Mouse (Mus musculus): ENCODE measurements around the gene Os9.
"Not testable (repeated sequence)": the region's sequence is repeated elsewhere in the genome, so short reads cannot be mapped to it uniquely, and the experiment has no call there.

The Os9 gene

DNA sequence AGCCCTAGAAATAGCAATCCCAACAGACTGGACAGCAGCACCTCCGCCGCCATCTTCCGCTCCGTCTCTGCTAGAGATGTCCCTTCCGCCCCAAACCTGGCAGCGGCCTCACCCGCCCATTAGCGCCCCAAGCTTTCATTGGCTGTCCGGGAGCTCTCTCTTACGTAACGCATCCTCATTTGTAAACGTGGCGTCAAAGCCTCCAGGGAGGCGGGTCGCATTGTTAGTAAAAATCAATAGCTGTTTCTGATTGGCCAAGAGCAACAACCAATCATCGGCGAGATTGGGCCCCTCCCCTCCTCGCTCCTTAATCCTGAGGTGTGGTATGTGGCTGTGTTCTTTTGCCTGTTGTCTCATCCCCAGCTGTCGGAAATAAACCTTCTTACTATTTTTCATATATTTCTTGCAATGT is at the start of gene Os9:
Os9 (minus strand) TSS at position 66 of the 412 bp plus-strand sequence.
- DNase-seq, result peak; percentile 95 to 96

DNA sequence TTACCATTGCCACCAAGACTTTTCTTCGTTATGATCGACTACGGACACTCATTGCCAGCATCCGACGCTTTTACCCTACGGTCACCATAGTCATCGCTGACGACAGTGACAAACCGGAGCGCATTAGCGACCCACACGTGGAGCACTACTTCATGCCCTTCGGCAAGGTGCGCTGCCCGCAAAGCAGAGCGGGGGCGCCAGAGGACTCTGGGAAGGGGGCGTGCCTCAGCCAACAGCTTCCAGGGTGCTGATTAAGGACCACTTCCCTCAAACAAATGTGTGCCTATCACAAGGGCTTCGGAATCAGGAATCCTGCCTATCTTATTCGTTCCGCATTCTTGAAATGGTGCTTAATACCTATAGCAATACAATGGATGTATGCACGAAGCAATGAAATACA is 49.1 kb upstream of the Os9 start:
- peak in 1 of 2 experiments; percentile 33 for DNase-seq

DNA sequence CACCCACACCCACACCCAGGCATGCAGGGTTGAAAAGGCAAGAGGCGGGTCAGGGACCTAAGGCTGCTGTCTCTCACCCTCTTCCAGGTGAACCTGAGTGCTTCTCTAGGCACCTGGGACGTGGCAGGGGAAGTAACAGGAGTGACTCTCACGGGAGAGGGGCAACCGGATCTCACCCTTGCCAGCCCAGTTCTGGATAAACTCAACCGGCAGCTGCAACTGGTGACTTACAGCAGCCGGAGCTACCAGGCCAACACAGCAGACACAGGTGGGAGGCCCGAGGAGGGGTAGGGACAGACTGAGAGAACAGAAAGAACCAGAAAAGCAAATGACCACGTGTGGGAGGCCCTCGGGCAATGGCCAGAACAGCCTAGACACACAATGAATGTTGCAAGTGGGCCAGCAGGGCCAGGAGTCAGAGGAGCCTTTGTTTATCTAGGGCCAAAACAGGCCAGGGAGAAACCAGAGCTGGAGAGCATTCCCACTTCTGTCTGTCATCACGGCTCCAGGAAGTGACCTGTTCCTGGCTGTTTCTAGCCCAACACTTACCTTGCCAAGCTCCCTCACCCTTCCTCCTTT is 46.8 kb upstream of the Os9 start:
- DNase-seq, result peak in 1 of 2 experiments; percentile 21

DNA sequence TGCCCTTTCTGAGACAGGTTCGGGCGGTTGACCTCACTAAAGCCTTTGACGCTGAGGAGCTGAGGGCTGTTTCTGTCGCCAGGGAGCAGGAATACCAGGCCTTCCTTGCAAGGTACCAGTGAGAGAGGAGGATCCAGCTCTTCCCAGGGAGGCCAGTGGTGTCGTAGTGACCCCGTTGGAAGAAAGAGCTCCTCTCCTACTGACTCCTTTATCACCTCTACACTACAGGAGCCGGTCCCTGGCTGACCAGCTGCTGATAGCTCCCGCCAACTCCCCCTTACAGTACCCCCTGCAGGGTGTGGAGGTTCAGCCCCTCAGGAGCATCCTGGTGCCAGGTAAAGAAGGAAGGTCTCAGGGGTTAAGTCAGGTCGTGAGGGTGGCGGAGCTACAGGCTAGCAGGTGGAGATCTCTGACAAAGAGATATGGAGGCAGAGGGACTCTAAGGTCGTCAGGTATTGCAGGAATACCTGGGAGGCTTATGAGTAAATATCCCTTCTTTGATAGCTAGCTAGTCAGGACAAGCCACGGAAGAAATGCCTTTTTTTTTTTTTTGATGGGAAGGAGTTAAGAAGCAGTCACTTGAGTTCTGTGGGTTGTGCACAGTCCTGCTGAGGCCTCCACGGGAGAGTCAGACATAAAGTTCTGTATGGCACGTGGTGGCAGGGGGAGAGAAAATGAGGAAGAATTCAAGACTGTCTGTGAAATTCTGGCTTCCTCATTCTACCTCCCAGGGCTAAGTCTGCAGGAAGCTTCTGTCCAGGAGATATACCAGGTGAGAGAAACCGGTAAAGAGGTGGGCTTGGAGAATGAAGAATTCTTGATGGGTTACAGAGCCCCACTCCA is 46.1 kb upstream of the Os9 start:
- DNase-seq, result peak in 1 of 2 experiments; percentile 21

DNA sequence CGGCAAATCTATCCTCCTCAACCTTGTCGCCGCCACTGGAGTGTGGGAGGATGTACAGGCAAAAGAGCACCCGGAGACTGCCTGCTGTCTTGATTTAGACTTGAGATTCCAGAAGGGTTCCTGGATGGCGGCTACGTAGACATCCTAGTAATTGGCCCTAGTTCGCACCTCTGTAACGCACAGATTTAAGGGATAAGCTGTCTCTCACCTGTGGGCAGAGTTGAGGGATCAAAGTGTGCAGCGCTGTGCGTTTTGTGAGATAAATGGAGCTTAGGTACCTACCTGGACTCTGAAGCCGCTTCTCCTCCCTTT is 45.4 kb upstream of the Os9 start:
- DNase-seq, result no peak

DNA sequence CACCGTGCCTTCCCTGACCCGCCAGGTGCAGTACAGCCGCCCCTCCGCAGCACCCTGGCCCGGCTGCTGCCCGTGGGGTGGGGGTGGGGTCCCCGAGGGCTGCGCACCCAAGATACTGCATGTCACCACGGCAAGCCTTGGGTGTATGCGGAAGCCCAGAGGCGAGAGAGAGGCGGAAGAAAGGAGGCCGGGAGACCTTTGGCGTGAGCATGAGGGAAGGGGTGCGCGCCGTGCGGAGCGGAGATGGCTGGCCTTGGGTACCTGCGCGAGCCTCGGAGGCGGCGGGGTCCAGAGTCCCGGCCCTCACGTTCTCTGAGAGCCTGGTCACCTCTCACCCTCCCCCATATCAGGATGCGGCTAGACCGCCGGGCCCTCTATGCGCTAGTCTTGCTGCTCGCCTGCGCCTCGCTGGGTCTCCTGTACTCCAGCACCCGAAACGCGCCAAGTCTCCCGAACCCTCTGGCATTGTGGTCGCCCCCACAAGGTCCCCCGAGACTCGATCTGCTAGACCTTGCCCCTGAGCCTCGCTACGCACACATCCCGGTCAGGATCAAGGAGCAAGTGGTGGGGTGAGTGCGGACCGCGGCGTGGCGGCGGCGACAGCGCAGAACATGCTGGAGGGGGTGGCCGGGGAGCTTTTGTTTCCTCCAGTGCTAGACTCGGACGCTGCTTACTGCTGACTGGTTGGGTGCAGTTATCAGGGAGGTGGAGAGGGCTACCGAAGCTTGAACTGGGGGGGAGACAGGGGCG is 44.9 kb upstream of the Os9 start:
- DNase-seq, result peak; percentile 75 to 81

DNA sequence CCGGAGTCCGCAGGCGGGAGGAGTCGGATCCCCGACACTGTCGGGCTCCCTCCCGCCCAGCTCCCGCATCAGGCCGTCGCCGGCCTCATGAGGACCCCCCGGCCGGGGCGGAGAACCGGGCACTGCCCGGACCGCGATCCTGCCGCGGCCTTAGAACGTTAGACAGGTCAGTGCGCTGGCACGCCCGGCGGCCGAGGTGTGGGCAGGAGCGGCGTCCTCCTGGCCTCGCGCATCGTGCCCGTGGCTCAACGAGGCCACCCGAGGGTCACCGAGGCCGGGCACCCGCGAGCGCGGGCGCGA is 44.4 kb upstream of the Os9 start:
- DNase-seq, result no peak

DNA sequence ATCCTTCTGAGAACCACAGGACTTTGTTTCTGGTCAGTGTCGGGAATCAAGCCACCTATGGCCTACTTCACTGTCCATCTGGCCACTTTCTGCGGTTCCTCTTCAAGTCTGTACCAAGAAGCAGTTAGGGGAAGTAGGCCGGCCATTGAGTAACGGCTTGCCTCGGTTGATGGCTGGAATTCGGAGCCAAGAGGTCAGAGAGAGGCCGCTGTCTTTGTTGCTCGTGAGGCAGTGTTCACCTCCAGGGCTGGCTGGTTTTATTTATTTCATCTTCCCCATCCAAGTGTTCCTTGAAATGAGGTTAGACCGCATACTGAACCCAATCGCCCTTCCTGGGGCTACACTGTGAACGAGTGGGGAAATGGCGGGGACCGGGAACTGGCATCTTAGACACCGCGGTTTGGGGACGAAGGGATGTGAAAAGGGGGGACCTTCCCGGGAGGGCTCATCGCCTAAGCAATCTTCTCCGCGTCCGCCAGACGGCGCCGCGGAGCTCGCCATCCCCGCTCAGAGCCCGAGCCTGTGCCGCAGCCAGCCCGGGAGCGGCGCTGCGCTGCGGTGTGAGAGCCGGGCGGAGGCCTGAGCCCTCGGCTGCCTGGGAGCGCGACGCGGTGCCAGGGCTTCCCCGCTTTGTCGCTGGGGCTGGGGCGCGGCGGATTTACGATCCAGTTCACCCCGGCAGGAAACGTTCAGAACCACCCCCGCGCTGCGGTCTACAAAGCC is 43.9 kb upstream of the Os9 start, which contains the start of gene B4galnt1:
B4galnt1 (plus strand) TSS at position 595 of the 723 bp plus-strand sequence.
- DNase-seq, result peak; percentile 94 to 95

DNA sequence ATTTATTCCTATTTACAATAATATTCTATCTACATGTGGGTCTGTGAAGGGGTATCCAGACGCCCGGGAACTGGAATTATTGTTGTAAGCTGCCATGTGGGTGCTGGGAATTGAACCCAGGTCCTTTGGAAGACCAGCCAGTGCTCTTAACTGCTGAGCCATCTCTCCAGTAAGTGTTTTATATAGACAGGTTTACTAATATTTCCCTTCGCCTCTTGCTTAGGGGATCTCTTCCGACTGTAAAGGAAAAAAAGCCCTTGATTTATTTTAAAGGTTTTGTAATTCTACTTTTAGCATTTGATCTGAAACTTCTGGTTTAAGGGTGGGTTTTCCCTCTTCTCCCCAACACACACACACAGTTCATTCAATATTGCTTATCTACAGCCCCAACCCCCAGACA is 43.3 kb upstream of the Os9 start:
- no peak for DNase-seq

DNA sequence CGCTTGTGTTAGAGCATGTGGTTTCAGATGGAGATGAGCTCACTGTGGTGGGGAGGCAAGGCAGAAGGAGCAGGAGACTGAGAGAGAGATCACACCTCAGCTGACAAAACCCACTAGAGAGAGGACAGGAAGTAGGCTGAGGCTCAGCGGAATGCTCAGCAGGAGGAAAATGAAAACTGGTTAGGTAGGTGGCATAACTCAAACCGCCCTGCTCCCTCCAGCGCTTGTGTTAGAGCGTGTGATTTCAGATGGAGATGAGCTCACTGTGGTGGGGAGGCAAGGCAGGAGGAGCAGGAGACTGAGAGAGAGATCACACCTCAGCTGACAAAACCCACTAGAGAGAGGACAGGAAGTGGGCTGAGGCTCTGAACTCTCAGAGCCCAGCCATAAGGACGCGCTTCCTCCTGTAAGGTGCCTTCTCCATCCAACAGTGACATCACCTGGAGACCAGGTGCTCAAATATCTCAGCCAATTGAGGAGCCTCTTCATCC is 41.9 kb upstream of the Os9 start:
- DNase-seq, result peak; percentile 65 to 72

DNA sequence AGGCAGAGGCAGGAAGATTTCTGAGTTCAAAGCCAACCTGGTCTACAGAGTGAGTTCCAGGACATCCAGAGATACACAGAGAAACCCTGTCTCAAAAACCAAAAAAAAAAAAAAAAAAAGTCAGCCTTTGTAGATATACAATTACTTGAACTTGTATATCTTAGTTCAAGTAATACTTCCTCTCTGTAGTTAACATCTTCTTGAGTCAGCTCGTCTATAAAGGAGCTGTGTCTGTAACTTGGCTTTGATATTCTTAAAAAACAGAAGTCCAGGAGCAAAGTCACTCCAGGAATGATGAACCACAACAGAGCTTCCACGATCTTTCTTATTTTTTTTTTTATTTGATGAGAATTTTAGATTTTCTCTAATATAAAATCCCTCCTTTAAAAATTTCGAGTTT is 39.8 kb upstream of the Os9 start:
- DNase-seq, result no peak

DNA sequence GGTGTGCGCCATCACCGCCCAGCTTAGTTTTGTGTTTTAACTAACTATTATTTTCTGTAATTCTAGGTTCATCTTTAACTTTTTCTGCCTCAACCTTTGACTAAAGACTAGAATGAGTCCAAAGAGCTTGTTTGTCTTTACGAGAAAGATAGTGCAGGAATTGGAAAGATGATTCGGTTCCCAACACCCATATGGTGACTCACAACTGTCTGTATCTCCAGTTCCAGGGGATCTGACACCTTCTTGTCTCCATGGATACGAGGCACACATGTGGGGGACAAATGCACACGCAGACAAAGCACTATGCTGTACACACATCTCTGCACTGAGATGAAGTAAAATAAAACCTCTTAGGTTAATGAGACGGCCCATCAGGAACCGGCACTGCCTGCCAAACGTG is 39.1 kb upstream of the Os9 start:
- DNase-seq, result no peak

DNA sequence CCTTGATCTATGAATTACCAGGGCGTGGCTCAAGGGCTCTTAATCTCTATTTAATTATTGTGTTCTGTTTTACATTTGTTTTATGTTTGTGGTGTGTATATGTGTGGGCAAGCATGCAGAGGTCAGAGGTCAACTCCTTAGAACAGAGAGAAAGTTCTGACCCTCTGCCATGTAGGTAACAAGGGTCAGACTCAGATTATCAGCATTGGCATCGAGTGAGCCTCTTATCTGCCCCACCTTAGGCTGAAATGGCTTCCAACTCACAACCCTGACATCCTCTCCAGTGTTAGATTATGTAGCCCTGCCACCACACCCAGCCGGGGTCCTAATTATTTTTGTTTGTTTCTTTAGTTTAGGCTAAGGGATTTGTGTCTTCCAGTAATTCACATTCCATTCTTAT is 37.5 kb upstream of the Os9 start:
- no peak for DNase-seq

DNA sequence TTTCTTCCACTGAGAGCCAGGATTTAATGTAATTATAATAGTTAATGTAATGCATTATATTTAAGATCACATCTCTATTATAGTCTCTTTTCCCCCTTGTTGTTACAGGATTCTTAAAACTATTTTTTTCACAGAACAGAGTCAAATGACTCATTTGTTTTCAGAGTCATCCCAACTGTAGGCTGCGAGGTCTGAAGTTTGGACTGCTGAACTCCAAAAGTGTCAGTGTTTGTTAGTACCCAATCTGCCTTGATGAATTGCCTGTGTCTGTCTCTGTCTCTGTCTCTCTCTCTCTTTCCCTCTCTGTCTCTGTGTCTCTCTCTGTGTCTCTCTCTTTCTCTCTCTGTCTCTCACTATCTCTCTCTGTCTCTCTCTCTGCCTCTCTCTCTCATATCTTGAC is 35.6 kb upstream of the Os9 start:
- no peak for DNase-seq

DNA sequence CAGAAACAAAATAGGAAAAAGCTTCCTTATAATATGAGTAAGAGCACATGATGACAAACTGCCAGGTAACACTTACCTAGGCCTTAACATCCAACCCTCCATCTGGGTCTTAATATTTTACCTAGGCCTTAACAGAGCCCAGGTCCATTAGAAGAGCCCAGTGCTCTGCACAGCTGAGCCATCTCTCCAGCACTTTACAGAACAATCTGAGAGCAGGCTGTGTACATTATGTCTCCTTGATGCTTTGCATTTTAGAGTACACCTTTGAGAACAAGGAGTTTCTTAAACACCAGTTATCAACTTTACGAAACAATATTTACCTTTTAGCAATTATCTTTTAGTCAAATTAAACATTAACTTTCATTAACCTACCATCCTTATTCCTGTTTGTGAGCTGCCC is 35.2 kb upstream of the Os9 start:
- DNase-seq, result no peak

DNA sequence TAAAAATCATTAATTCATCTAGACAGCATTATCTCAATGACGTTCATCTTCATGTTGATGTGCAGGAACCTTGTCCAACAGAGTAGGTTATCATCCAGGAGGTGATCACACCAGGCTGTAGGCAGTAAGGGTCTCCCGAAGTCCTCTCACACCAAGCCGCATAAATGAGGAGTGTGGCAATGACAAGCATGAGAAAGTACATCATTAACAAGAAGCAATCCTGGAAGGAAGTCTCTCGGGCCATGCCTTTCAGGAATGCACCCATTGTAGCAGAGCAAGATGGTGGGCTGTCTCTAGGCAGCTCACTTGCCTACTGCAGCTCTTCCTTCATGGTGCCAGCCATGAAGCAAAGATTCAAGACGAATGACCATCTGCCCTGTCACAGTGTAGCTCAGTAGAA is 33.7 kb upstream of the Os9 start:
- no peak for DNase-seq

DNA sequence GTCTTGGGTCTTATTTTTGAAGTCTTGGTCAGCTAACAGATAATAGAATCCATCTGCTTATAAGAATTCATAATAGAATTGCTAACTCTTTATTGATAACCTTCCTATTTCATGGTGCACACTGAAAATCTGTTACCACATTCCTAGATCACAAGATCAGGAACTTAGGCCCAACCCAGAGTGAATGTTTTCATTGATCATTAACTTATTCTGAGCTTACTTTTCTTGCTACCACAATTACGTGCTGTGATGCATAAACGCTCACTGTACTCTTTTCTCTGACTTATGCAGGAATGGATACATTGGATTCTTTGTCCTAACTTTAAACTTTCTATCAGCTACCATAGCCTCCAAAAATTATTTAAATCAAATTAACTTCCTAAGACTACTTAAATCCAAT is 33.3 kb upstream of the Os9 start:
- no peak for DNase-seq

DNA sequence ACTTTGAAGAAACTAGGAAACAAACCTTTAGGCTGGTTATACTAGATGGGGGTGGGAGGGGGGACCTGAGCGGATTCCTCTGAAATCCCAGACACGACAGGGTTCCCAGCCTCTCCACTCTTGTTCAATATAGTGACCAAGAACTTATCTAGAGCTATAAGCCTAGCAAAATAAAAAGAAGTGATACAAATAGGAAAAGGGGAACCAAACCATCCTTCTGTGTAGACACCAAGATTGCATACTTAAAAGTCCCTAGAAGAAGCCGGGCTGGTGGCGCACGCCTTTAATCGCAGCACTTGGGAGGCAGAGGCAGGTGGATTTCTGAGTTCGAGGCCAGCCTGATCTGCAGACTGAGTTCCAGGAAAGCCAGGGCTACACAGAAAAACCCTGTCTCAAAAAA is 32.4 kb upstream of the Os9 start:
- no peak for DNase-seq

DNA sequence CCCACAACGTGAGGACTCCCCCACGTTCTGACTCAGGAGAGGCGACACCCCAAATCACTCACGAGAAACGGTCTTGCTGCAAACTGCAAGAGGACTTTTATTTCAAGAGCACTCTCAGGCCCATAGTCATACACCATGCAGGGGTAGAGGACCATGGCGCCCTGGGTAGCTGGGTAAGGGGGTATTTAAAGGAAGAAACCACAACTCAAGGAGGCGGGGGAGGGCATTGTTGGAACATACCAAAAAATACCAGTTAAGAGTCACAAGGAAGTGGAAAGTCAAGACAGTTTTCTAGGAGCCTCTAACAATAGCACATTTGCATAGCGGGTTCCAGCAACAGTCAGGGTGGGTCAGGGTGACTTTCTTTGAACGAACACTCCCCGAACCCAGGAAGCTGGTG is 31.6 kb upstream of the Os9 start:
- DNase-seq, result not testable (repeated sequence)

DNA sequence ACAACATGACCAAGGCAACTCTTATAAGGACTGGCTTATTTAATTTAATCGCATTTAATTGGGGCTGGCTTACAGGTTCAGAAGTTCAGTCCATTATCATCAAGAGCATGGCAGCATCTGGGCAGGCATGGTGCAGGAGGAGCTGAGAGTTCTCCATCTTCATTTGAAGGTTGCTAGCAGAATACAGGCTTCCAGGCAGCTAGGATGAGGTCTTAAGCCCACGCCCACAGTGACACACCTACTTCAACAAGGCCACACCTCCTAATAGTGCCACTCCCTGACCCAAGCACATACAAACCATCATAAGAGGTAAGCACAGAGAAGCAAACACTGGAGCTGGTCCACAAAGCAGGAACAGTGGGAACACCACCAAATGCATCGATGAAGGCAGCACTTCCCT is 30.3 kb upstream of the Os9 start:
- DNase-seq, result not testable (repeated sequence)

DNA sequence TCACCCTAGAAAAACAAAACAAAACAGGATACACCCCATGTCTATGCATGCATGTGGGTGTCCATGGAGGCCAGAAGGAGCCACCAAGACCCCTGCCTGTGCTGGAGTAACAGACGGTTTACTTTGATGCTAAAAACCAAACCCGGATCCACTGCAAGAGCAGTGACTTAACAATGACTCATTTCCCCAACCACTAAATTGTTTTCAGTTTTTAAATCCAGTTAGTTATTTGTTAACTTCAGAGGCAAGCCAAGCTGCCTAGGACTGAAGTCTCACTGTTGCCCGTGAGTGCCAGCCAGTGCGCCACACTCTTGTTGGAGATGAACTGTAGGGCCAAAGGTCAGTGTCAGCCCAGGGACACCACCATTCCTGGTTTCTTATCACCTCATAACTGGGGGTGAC is 29.5 kb upstream of the Os9 start:
- DNase-seq, result no peak

DNA sequence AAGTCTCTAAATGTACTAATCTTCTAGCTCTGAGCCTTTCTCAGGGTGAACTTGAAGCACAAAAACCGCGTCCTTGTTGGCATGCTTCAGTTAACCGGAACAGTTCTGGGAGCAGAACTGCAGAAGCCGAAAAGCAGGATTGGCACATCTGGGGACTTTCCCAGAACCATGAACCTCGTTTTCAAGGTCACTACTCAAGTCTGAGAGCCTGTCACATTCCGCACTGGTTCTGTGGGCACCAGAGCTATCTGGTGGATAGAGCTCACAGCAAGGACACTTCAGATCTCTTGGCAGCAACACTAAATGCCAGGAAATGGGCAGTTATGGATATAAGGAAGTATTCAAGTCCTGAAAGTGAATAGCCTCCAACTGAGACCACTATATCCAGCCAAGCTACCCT is 26.2 kb upstream of the Os9 start:
- DNase-seq, result no peak

DNA sequence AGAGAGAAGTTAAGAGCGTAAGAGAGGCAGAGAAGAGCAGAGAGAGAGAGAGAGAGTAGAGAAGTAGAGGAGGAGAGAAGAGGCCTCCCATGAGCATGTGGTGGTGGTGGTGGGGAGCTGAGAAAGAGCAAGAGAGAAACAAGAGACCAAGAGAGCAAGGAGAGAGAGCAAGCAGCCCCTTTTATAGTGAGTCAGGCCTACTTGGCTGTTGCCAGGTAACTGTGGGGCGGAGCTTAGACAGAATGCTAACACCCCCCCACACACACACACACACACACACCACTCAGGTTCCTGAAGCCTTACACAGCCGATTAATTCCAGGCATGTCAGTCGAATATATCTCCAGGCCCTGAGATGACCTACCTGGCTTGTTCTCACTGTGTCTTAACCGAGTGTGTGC is 24.4 kb upstream of the Os9 start:
- DNase-seq, result no peak

Measured in B cell, adult 2 months (primary cell).